Mouse (Mus musculus) C2C12 (cell line): ENCODE measurements around the gene Zfp280b.

ENCODE experiments used
- CTCF ChIP-seq: IDR thresholded peaks from one replicate; pipeline ENCODE4 v1.5.1; 2011; ENCODE audit not compliant: control insufficient read depth, insufficient read depth, insufficient read length
- FOSL1 ChIP-seq: IDR thresholded peaks from one replicate; pipeline ENCODE4 v1.8.0; 2011; ENCODE audit warnings: mild to moderate bottlenecking, low read length; ENCODE audit not compliant: poor library complexity, insufficient read depth, severe bottlenecking
- MAX ChIP-seq: IDR thresholded peaks from one replicate; pipeline ENCODE4 v1.6.1; 2011; ENCODE audit warnings: mild to moderate bottlenecking, control low read depth
- MYOD1 ChIP-seq: IDR thresholded peaks from one replicate; pipeline ENCODE4 v1.6.1; 2011; ENCODE audit warnings: low read depth; ENCODE audit not compliant: control insufficient read depth, insufficient read length
- MYOG ChIP-seq: IDR thresholded peaks from one replicate; pipeline ENCODE4 v1.6.1; 2011; ENCODE audit not compliant: control insufficient read depth, insufficient read length; ENCODE audit errors: extremely low read depth
- USF1 ChIP-seq: IDR thresholded peaks from one replicate; pipeline ENCODE4 v1.6.1; 2011; ENCODE audit warnings: low read depth, mild to moderate bottlenecking, control low read depth, moderate library complexity

- TF ChIP-seq CTCF, result no peak
- TF ChIP-seq MAX, result no peak
- no peak for TF ChIP-seq MYOG
- no peak for TF ChIP-seq FOSL1
- no peak for TF ChIP-seq MYOD1
- no peak for TF ChIP-seq USF1
Measured at GRCm38 (mm10) chr10:76033119-76033455, 637 bp downstream of the Zfp280b start.
